Mouse (Mus musculus): Measurements from ENCODE around the gene Camk1d.

The Camk1d gene

GRCm38 (mm10) chr2:5631676-5632354 is 82.5 kb downstream of the Camk1d start:
- in situ Hi-C loops (cut with MboI; ENCODE audit: unreplicated experiment in 2 of 2): no loop called here

- in situ Hi-C loops (cut with MboI; ENCODE audit: unreplicated experiment in 2 of 2): no loop called here
These were observed 83.6 kb downstream of the Camk1d start for GRCm38 (mm10) chr2:5630710-5631109.

- in situ Hi-C loops (cut with MboI; ENCODE audit: unreplicated experiment in 2 of 2): loop anchor here in 1 of 2 experiments (25.0 kb wide), 1 partner anchor 712 kb away; the partner anchor contains the start of gene Phyh
These were observed 89.9 kb downstream of the Camk1d start for GRCm38 (mm10) chr2:5624379-5624778.

DNA sequence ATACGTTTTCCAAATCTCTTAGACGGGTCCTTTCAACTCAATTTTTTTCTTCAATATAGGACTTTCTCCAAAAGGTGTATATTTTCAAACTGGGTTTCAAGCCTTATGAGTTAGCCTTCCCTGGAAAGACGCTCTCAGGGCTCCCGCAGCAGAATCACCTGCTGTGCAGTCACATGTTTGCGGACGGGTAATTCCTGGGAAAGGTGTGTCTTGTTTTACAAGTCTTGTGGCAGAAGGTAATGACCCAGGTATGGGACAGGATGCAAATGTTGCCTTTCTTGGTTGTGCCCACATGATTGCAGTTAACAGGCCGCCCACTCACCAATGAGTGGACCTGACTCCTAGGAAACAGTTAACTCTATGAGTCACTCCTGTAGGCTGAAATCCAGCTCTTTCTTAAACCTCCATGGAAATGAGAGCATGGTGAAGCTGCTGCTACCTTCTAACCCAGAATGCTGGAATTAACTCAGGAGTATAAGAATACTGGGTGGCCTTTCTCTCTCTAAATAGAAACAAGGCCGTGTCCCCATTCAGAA is 95.9 kb downstream of the Camk1d start:
- in situ Hi-C loops (cut with MboI; ENCODE audit: unreplicated experiment in 2 of 2): loop anchor here (10.0 to 25.0 kb wide), 3 partner anchors 96 to 706 kb away; partner anchors contain the start of genes Phyh (in 2 of the 2) and Camk1d (in 1 of the 2)

DNA sequence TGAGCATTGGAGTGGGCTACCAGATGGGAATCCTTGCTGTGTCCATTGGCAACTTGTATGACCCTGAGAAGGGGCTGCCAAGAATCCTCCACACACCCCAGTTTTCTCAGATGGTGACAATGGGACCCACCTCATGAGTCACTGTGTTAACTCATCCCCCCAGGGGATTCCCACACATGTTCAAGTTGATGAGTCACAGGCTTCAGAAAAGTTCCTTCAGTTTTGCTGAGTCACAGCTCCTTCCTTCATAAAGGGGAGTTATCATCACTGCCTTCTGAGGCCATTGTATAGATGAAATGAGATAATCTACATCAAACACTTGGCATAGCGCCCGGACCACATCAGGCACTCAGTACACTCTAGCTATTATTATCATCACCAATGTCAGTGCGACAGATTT is 99.4 kb downstream of the Camk1d start:
- in situ Hi-C loops (cut with MboI; ENCODE audit: unreplicated experiment in 2 of 2): loop anchor here (10.0 to 25.0 kb wide), 3 partner anchors 100 to 703 kb away; partner anchors contain the start of genes Phyh (in 2 of the 2) and Camk1d (in 1 of the 2)

DNA sequence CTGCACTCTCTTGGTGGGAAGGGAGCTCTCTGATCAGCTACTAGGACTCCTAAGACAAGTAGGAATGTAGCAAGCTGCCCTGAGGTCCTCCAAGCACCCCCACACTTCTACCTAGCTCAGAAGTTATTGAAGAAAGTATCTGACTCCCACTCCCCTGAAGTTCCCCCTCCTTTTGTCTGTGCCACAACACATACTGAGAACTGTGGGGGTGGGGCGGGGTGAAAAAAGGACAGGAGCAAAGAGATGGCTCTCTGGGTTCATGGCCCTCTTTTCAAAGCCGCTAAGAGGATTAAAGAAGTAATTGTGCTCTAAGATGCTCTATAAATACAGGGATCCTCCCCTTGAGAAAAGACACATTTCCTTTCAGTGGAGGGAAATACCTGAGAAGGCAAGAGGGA is 100.0 kb downstream of the Camk1d start:
- in situ Hi-C loops (cut with MboI; ENCODE audit: unreplicated experiment in 2 of 2): loop anchor here (10.0 to 25.0 kb wide), 3 partner anchors 100 to 702 kb away; partner anchors contain the start of genes Phyh (in 2 of the 2) and Camk1d (in 1 of the 2)

DNA sequence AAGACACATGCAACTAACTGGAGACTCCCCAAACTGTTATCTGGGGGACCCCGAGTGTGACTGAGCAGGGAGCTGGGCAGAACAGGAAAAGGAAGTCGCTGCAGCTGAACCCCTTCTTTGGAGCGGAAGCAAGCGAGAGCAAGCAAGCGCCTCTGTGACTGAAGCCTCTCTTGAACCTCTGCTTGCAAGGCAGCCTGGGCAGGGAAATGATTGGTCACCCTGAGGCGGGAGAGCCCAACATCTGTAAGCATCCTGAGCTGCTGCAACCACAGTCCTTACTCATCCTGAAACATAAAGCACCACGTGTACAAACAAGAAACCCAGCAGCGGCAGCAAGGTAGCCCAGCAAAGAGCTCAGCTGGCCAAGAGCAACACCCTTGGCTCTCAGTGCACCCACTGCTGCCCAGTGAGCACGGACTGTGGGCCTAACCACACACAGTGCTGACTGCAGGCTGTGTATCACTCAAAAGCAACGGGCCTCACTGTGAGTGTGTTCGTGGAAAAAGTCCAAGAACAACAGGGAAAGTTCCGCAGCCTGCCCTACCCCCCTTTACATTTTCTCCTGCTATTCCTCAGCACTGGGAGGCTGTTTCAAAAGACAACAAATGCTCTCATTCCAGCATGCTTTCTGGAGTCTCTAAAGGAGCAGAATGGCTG is 100.5 kb downstream of the Camk1d start:
- in situ Hi-C loops (cut with MboI; ENCODE audit: unreplicated experiment in 2 of 2): loop anchor here (10.0 to 25.0 kb wide), 3 partner anchors 101 to 701 kb away; partner anchors contain the start of genes Phyh (in 2 of the 2) and Camk1d (in 1 of the 2)

GRCm38 (mm10) chr2:5611601-5612000 is 102.7 kb downstream of the Camk1d start:
- in situ Hi-C loops (cut with MboI; ENCODE audit: unreplicated experiment in 2 of 2): loop anchor here (10.0 to 25.0 kb wide), 3 partner anchors 103 to 699 kb away; partner anchors contain the start of genes Phyh (in 2 of the 2) and Camk1d (in 1 of the 2)

DNA sequence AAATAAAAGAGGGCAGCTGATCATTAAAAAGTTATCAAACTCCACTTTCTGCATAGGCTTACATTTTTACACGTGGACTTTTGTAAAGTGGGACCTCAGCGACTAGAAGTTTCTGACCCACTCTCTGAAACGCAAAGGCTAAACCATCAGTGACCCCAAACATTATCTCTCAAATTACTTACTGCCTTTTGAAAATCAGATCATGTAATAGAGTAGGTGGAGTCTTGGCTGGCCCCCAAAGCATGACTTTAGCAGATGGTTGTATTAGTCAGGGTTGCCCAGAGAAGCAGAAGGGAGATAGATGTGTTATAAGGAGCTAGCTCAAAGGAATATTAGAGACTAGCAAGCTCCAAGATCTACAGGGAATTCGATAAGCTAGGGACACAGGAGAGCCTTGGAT is 103.8 kb downstream of the Camk1d start:
- in situ Hi-C loops (cut with MboI; ENCODE audit: unreplicated experiment in 2 of 2): loop anchor here (10.0 to 25.0 kb wide), 3 partner anchors 104 to 698 kb away; partner anchors contain the start of genes Phyh (in 2 of the 2) and Camk1d (in 1 of the 2)

- in situ Hi-C loops (cut with MboI; ENCODE audit: unreplicated experiment in 2 of 2): loop anchor here in 1 of 2 experiments (25.0 kb wide), 1 partner anchor 696 kb away; the partner anchor contains the start of gene Phyh
These were observed 106.1 kb downstream of the Camk1d start for GRCm38 (mm10) chr2:5607920-5608841.

DNA sequence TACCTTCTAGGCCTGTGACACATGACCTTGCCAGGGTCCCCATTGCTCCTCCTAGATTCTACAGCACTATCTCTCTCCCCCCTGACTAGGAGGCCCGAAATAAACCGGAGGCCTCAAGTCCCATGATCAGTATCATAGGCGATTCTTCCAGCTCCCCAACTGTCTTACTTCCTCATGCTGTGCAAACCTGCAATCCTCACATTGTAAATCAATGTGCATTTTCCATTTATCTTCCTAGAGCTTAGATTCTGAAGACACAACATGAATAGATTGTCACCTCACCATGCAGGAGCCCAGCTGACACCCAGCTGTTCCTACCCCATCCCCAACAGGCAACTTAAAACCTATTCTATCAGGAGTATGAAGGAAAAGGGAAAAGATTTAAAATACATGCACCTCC is 108.5 kb downstream of the Camk1d start:
- in situ Hi-C loops (cut with MboI; ENCODE audit: unreplicated experiment in 2 of 2): loop anchor here in 1 of 2 experiments (25.0 kb wide), 1 partner anchor 694 kb away; the partner anchor contains the start of gene Phyh

- in situ Hi-C loops (cut with MboI; ENCODE audit: unreplicated experiment in 2 of 2): loop anchor here in 1 of 2 experiments (25.0 kb wide), 1 partner anchor 690 kb away; the partner anchor contains the start of gene Phyh
These were observed 112.3 kb downstream of the Camk1d start for GRCm38 (mm10) chr2:5602044-5602443.

DNA sequence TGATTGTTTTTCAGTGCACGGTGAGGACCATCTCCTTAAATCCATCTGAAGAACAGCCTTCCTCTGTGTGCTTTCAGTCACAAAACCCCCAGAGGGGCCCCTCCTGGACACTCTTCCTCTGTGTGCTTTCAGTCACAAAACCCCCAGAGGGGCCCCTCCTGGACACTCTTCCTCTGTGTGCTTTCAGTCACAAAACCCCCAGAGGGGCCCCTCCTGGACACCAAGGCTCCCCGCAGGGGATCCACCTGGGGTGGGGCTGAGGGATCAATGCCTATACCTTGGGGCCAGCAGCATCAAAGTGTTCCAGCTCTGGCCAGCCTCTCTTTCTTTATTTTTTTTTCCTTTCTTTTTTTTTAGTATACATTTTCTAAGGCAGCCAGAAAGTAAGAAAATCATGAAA is 113.1 kb downstream of the Camk1d start:
- in situ Hi-C loops (cut with MboI; ENCODE audit: unreplicated experiment in 2 of 2): loop anchor here in 1 of 2 experiments (25.0 kb wide), 1 partner anchor 689 kb away; the partner anchor contains the start of gene Phyh

DNA sequence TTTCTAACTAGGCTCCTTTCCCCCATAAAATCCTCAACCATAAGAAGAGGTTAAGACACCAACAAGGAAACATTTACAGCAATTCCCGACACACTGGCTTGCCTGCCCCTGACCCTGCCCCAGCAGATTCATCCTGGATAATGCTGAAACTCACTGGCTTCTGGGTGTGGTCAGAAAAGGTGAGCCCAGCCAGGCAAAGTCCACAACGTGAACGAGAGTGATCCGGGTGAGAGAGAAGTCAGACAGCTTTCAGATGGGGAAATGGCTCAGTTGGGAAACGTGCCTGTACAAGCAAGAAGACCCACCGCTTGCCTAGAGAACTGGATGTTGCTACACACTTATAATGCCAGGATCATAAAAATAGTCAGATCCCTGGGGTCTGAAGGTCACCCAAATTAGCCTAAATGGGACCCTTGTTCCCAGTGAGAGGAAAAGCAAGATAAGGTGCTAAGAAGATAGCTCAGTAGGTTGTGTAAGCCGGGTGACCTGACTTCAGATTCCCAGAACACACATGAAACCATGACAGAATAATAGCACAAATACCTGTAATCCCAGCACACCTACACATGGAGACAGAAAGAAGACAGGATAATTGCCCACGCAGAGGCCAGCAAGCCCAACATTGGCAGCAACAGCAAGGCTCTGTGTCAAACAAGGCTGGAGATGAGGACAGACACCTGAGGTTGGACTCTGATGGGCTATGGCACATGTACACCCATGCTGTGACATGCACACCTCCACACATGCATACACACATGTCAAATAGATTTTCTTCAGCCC is 113.9 kb downstream of the Camk1d start:
- in situ Hi-C loops (cut with MboI; ENCODE audit: unreplicated experiment in 2 of 2): loop anchor here in 1 of 2 experiments (25.0 kb wide), 1 partner anchor 688 kb away; the partner anchor contains the start of gene Phyh

- in situ Hi-C loops (cut with MboI; ENCODE audit: unreplicated experiment in 2 of 2): loop anchor here in 1 of 2 experiments (25.0 kb wide), 1 partner anchor 687 kb away; the partner anchor contains the start of gene Phyh
These were observed 114.6 kb downstream of the Camk1d start for GRCm38 (mm10) chr2:5599713-5600112.

DNA sequence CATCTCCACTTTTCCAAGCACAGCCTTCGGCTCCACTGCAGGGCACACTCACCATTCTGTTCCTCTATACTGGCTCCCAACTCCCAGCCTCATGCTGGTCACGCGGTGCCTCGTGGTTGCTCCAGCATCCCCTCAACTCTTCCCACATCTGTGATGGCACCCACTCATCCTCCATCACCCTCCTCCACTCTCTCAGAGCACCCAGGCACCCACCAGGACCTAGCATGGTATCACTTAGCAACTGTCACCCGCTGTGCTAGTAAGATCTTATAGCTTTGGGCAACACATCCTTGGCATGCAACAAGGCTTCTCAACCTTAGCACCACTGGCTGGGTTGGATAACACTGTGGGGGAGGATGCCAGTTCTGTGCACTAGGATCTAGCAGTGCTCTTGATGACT is 115.8 kb downstream of the Camk1d start:
- in situ Hi-C loops (cut with MboI; ENCODE audit: unreplicated experiment in 2 of 2): no loop called here

GRCm38 (mm10) chr2:5596882-5597281 is 117.4 kb downstream of the Camk1d start:
- in situ Hi-C loops (cut with MboI; ENCODE audit: unreplicated experiment in 2 of 2): no loop called here

- in situ Hi-C loops (cut with MboI; ENCODE audit: unreplicated experiment in 2 of 2): no loop called here
These were observed 118.7 kb downstream of the Camk1d start for GRCm38 (mm10) chr2:5595356-5596191.
